Mouse (Mus musculus) liver, embryonic 16.5 days (tissue): ENCODE data around the gene Ppp1r15a. TPM values are rescaled to one million over a fixed set of nuclear protein-coding genes. Genes with fewer than 3 reads are reported as not detected.

Experiments
- ATAC-seq: fragments of 200-750 bp; cut with Nextera tagmentation; 2 replicates; pipeline ENCODE4 v1.8.0; 2017; ENCODE audit warnings: low read depth, mild to moderate bottlenecking, moderate number of reproducible peaks, moderate library complexity
- H3K27ac ChIP-seq: fragments of 300-500 bp; sonication (generic); 2 replicates; pipeline ENCODE4 v1.5.1; 2014; ENCODE audit warnings: mild to moderate bottlenecking, low read length
- H3K27me3 ChIP-seq: fragments of 300-500 bp; sonication (generic); 2 replicates; pipeline ENCODE4 v1.6.1; 2014; ENCODE audit warnings: low read depth, low read length, mixed read lengths; ENCODE audit not compliant: control insufficient read depth, insufficient read depth
- H3K36me3 ChIP-seq: fragments of 300-500 bp; sonication (generic); 2 replicates; pipeline ENCODE4 v1.6.1; 2014; ENCODE audit warnings: mild to moderate bottlenecking; ENCODE audit not compliant: control insufficient read depth, insufficient read depth
- H3K4me1 ChIP-seq: fragments of 300-500 bp; sonication (generic); 2 replicates; pipeline ENCODE4 v1.6.1; 2014; ENCODE audit warnings: low read depth, low read length, mixed read lengths; ENCODE audit not compliant: control insufficient read depth
- H3K4me2 ChIP-seq: fragments of 300-500 bp; sonication (generic); 2 replicates; pipeline ENCODE4 v1.6.1; 2014; ENCODE audit warnings: low read depth, low read length, mixed read lengths
- H3K4me3 ChIP-seq: fragments of 300-500 bp; sonication (generic); 2 replicates; pipeline ENCODE4 v1.5.1; 2014; ENCODE audit warnings: low read depth, mild to moderate bottlenecking, low read length
- H3K9ac ChIP-seq: fragments of 300-500 bp; sonication (generic); 2 replicates; pipeline ENCODE4 v1.6.1; 2014; ENCODE audit warnings: low read depth, low read length
- H3K9me3 ChIP-seq: fragments of 300-500 bp; sonication (generic); replicated peaks from 2 replicates; pipeline ENCODE4 v1.6.1; 2016; ENCODE audit warnings: low read length; ENCODE audit not compliant: control insufficient read depth
- WGBS: fragments of 180-500 bp; shearing (Covaris S2); extraction: QIAGEN DNeasy Blood & Tissue Kit; methylation state at CpG from one replicate; pipeline ENCODE4 v1.1.7; 2014; ENCODE audit not compliant: insufficient replicate concordance; 5-methylcytosine and 5-hydroxymethylcytosine counted together
- polyA plus RNA-seq: library from polyadenylated mRNA; unstranded; fragments of >200 nt; fragmentation: Nextera tagmentation; extraction: Ambion mirVana; gene quantifications from 2 replicates; pipeline ENCODE4 v1.2.1, GENCODE M21; 2015

The Ppp1r15a gene
- polyA plus RNA-seq, 1 experiment from 2014 or later = 328 TPM

DNA sequence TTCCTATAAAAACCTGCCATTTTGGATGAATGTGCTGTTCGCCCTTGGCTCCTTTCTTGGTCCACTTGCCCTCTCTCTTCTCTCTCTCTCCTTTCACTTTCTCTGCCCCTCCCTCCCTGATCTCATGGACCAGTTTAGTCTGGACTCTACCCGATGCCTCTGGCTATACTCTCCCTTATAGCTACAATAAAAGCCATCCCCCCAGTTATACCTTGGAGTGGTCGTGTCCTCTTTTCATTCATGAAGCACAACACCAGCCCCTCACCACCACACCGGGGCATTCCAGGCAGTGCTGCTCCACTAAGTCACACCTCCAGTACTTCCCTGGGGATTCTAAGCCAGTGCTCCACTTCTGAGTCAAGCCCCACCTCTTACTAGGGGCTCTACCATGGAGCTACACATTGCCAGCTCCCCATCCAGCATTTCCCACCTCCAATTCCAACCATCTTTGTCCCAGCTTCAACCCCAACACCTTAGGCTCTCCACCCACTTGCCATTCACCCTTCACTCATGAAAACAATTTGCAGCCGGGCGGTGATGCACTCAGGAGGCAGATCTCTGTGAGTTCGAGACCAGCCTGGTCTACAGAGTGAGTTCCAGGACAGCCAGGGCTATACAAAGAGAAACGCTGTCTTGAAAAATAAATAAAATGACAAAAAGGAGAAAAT lies 41.2 kb upstream of the Ppp1r15a start:
- Histone ChIP-seq H3K9ac (peak overlapping the region; percentile 69; the same call in 1 of the 2 replicates), H3K36me3 (no peaks in the 10 kb centered on the region), H3K4me2 (peak overlapping the region; percentile 94), H3K27ac (peak overlapping the region; percentile 91), H3K9me3 (no peaks in the 10 kb centered on the region), H3K4me1 (peaks cover 55% of the 10 kb centered on the region), H3K4me3 (no peak overlapping the region), H3K27me3 (no peaks in the 10 kb centered on the region)
- WGBS = 67% methylated on average over 8 of the region's 8 CpGs
- no peak for ATAC-seq

DNA sequence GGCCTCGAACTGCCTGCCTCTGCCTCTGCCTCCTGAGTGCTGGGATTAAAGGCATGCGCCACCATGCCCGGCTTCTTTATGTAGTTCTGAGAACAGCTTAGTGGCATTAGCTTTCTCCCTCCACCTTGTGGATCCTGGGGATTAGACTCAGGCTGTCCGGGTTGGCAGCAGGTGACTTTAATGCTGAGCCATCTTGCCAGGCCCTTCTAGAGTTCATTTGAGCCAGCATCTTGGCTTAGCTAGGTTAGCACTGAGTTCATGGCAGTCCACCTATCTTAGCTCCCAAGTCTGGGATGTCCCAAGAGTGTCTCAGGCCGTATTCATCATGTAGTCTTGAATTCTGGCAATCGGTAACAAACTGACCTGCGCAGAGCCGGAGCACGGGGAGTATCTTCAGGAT lies 39.4 kb upstream of the Ppp1r15a start:
- WGBS = 84% methylated on average over 9 of the region's 9 CpGs
- Histone ChIP-seq H3K27me3 (no peaks in the 10 kb centered on the region), H3K4me1 (peaks cover 55% of the 10 kb centered on the region), H3K4me3 (no peak overlapping the region), H3K4me2 (no peak overlapping the region), H3K9ac (no peak overlapping the region), H3K36me3 (no peaks in the 10 kb centered on the region), H3K27ac (no peak overlapping the region), H3K9me3 (no peaks in the 10 kb centered on the region)
- ATAC-seq = no peak

DNA sequence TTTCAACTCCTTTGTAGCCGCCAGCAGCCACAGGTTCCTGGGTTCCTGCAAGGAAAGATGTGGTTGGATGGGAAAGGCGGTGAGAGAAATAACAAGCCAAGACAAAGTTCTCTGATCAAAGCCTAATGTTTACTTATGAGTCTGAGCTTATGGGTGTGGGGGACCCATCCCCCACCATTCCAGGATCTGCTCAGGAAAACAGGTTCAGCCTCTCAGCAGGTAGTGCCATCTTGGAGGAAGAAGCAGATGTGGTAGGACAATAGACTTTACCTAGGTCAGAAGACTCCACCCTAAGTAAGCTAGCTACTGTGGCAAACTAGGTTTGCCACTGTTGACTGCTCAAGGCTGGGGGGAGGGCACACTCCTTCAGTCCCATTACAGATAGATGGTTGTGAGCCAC lies 38.7 kb upstream of the Ppp1r15a start:
- H3K27ac ChIP-seq = no peak overlapping the region
- no peaks in the 10 kb centered on the region for H3K36me3 ChIP-seq
- 70% methylated on average over 2 of the region's 2 CpGs for WGBS
- peaks cover 50% of the 10 kb centered on the region for H3K4me1 ChIP-seq
- no peak overlapping the region for H3K4me3 ChIP-seq
- no peak for ATAC-seq
- no peaks in the 10 kb centered on the region for H3K27me3 ChIP-seq
- H3K9me3 ChIP-seq = no peaks in the 10 kb centered on the region
- no peak overlapping the region for H3K4me2 ChIP-seq
- no peak overlapping the region for H3K9ac ChIP-seq

DNA sequence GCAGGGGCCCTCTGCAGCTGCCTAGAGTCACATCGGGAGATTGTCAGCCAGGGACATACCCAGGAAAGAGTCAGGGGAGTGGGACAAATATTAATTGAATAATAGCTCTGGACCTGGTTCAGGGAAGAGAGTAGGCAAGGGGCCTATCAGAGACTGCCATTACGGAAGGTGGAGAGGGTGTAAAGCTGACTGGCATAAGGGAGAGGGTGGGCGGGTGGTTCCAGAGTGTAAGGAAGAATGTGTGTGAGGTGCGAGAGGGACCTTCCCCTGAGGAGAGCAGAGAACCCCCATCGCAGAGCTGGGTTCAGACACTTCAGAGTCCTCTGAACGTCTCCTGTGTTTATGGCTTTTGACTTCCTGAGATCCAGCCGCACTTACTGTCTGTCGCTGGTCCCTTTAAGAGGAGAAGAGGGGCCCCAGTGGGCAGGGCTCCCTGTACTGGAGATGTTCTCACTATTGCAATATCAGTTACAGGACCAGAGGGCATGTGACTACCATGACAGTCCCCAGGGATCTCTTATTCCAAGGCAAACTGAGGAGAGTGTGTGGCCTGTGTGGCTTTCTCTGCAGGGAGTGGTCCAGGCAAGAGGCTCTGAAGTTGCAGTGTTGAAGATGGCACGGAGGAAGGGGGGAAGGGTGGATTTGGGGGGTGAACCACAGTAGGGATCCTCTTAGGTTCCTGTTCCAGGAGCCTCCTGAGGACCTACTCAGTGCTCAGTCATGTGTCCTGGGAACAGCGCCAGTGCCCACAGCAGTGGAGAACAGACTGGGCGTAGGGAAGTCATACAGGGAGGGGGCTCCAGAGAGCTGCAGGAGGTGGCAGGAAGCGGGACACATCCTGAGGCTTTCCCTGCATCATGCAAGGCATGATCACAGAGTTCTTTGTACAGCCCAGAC lies 35.8 kb upstream of the Ppp1r15a start:
- peak; percentile 64 for ATAC-seq
- H3K4me1 ChIP-seq = peaks cover 24% of the 10 kb centered on the region
- no peaks in the 10 kb centered on the region for H3K9me3 ChIP-seq
- peak overlapping the region; percentile 50 for H3K9ac ChIP-seq
- no peaks in the 10 kb centered on the region for H3K27me3 ChIP-seq
- H3K36me3 ChIP-seq = no peaks in the 10 kb centered on the region
- peak overlapping the region; percentile 26 for H3K27ac ChIP-seq
- peak overlapping the region; percentile 27 for H3K4me3 ChIP-seq
- H3K4me2 ChIP-seq = peak overlapping the region; percentile 56
- WGBS = 23% methylated on average over 12 of the region's 12 CpGs

GRCm38 (mm10) chr7:45560843-45561623 lies 35.0 kb upstream of the Ppp1r15a start:
- no peaks in the 10 kb centered on the region for H3K36me3 ChIP-seq
- no peaks in the 10 kb centered on the region for H3K9me3 ChIP-seq
- no peaks in the 10 kb centered on the region for H3K27me3 ChIP-seq
- peak overlapping the region; percentile 56 for H3K4me2 ChIP-seq
- peak overlapping the region; percentile 50 for H3K9ac ChIP-seq
- peaks cover 24% of the 10 kb centered on the region for H3K4me1 ChIP-seq
- H3K4me3 ChIP-seq = peak overlapping the region; percentile 27
- ATAC-seq = peak; percentile 64
- WGBS = 10% methylated on average over 17 of the region's 17 CpGs
- peak overlapping the region; percentile 26 for H3K27ac ChIP-seq

- Histone ChIP-seq H3K9ac (no peak overlapping the region), H3K27me3 (no peaks in the 10 kb centered on the region), H3K27ac (no peak overlapping the region), H3K4me1 (peaks cover 24% of the 10 kb centered on the region), H3K4me3 (no peak overlapping the region), H3K36me3 (no peaks in the 10 kb centered on the region), H3K4me2 (no peak overlapping the region), H3K9me3 (no peaks in the 10 kb centered on the region)
- 51% methylated on average over 7 of the region's 7 CpGs for WGBS
- no peak for ATAC-seq
Observed at GRCm38 (mm10) chr7:45560241-45560640, 34.2 kb upstream of the Ppp1r15a start.

GRCm38 (mm10) chr7:45558907-45559306 lies 32.8 kb upstream of the Ppp1r15a start:
- no peak for ATAC-seq
- no peaks in the 10 kb centered on the region for H3K9me3 ChIP-seq
- H3K36me3 ChIP-seq = no peaks in the 10 kb centered on the region
- H3K4me3 ChIP-seq = no peak overlapping the region
- no peak overlapping the region for H3K27ac ChIP-seq
- H3K27me3 ChIP-seq = no peaks in the 10 kb centered on the region
- peaks cover 20% of the 10 kb centered on the region for H3K4me1 ChIP-seq
- 43% methylated on average over 6 of the region's 6 CpGs for WGBS
- H3K4me2 ChIP-seq = no peak overlapping the region
- no peak overlapping the region for H3K9ac ChIP-seq

DNA sequence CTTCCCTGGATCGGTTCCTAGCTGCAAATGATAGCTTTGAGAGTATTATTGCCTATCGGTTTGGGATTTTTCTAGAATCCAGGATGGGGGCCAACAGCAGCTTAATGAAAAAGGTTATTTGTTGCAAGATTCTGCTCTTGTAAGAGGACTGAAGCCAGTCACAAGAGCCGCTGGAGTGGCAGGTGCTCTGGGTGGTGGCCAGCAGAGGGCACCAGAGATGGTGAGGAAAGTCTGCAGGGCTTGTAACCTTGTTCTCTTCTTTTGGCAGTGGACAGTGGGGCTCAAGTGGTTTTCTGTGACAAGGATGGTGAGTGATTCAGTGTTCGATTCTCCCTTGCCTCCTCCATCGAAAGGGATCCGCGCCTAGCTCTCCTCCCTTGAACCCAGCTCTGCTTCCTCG lies 29.7 kb upstream of the Ppp1r15a start:
- H3K36me3 ChIP-seq = no peaks in the 10 kb centered on the region
- 21% methylated on average over 8 of the region's 8 CpGs for WGBS
- peaks cover 9% of the 10 kb centered on the region for H3K4me1 ChIP-seq
- H3K9ac ChIP-seq = no peak overlapping the region
- H3K9me3 ChIP-seq = no peaks in the 10 kb centered on the region
- H3K27ac ChIP-seq = no peak overlapping the region
- no peak overlapping the region for H3K4me3 ChIP-seq
- no peaks in the 10 kb centered on the region for H3K27me3 ChIP-seq
- ATAC-seq = 0 out of 2 replicates have a peak, but pooled peaks have one; percentile 32
- H3K4me2 ChIP-seq = no peak overlapping the region
